Mouse (Mus musculus) bone marrow macrophage, adult 2 months (primary cell): ENCODE data around the gene Chd6.

Source experiments
- CTCF ChIP-seq: IDR thresholded peaks from 2 replicates; pipeline ENCODE4 v1.5.1; 2012; ENCODE audit warnings: low read depth, mild to moderate bottlenecking, low read length, moderate library complexity
- POLR2A ChIP-seq: IDR thresholded peaks from 2 replicates; pipeline ENCODE4 v1.6.1; 2012; ENCODE audit warnings: mild to moderate bottlenecking, low read depth, low read length, borderline replicate concordance

GRCm38 (mm10) chr2:161144799-161145198 is 35.9 kb upstream of the Chd6 start:
- TF ChIP-seq CTCF (no peak), POLR2A (no peak)
